Mouse (Mus musculus) MEL (cell line): ENCODE measurements around the gene Xpo1. TPM values are rescaled to one million over a fixed set of nuclear protein-coding genes. Genes with fewer than 3 reads are reported as not detected.

Experiments
- DNase-seq: peaks from one replicate; pipeline ENCODE4 v3.0.0; 2011; ENCODE audit warnings: low read depth, low spot score
- H3K27ac ChIP-seq: 2 replicates; pipeline ENCODE4 v1.5.1; 2012; ENCODE audit warnings: low read depth, mild to moderate bottlenecking, control low read depth, low read length, moderate library complexity; ENCODE audit not compliant: control insufficient read depth
- H3K27me3 ChIP-seq, 2 experiments: fragments of 150-350 bp in 1 of 2; sonication (generic) in 1 of 2; 2 replicates each; pipeline ENCODE4 v1.6.1; 2012; ENCODE audit warnings: low read length in 2 of 2, mild to moderate bottlenecking in 2 of 2, improper control_type of control experiment in 1 of 2, moderate library complexity in 1 of 2; ENCODE audit not compliant: insufficient read depth in 2 of 2, control insufficient read depth in 1 of 2
- H3K36me3 ChIP-seq, 2 experiments: 2 replicates each; pipeline ENCODE4 v1.6.1; 2012 to 2014; ENCODE audit warnings: low read length in 2 of 2, improper control_type of control experiment in 1 of 2, inconsistent platforms in 1 of 2, mild to moderate bottlenecking in 1 of 2; ENCODE audit not compliant: insufficient read depth in 2 of 2, control insufficient read depth in 1 of 2
- H3K4me1 ChIP-seq, 2 experiments: fragments of 150-350 bp in 1 of 2; sonication (generic) in 1 of 2; 2 replicates each; pipeline ENCODE4 v1.6.1; 2012; ENCODE audit warnings: low read length in 2 of 2, improper control_type of control experiment in 1 of 2, mild to moderate bottlenecking in 1 of 2; ENCODE audit not compliant: insufficient read depth in 2 of 2, control insufficient read depth in 1 of 2
- H3K4me3 ChIP-seq, 2 experiments: fragments of 150-350 bp in 1 of 2; sonication (generic) in 1 of 2; 2 replicates each; pipeline ENCODE4 v1.5.1; 2012; ENCODE audit warnings: low read depth in 2 of 2, low read length in 2 of 2, mild to moderate bottlenecking in 2 of 2, moderate library complexity in 2 of 2, control low read depth in 1 of 2, improper control_type of control experiment in 1 of 2; ENCODE audit not compliant: control insufficient read depth in 1 of 2, insufficient read depth in 1 of 2
- H3K79me2 ChIP-seq: 2 replicates; pipeline ENCODE4 v1.6.1; 2012; ENCODE audit warnings: mild to moderate bottlenecking, low read length, moderate library complexity; ENCODE audit not compliant: control insufficient read depth, poor library complexity, insufficient read depth
- H3K9ac ChIP-seq: 2 replicates; pipeline ENCODE4 v1.6.1; 2012; ENCODE audit warnings: low read depth, mild to moderate bottlenecking, control low read depth, low read length, moderate library complexity; ENCODE audit not compliant: control insufficient read depth, poor library complexity, severe bottlenecking
- H3K9me3 ChIP-seq: fragments of 150-350 bp; sonication (generic); replicated peaks from 2 replicates; pipeline ENCODE4 v1.6.1; 2012; ENCODE audit warnings: mild to moderate bottlenecking, low read length, improper control_type of control experiment, moderate library complexity; ENCODE audit not compliant: insufficient read depth
- CHD1 ChIP-seq: IDR thresholded peaks from 2 replicates; pipeline ENCODE4 v1.6.1; 2012; ENCODE audit warnings: low read depth, mild to moderate bottlenecking, inconsistent platforms, low read length, improper control_type of control experiment
- EP300 ChIP-seq, 2 experiments: IDR thresholded peaks; 2 replicates each; pipeline ENCODE4 v1.6.1; 2011; ENCODE audit warnings: improper control_type of control experiment in 2 of 2, low read length in 2 of 2, low read depth in 1 of 2, mild to moderate bottlenecking in 1 of 2
- ETS1 ChIP-seq: IDR thresholded peaks from 2 replicates; pipeline ENCODE4 v1.6.1; 2012; ENCODE audit warnings: low read depth, mild to moderate bottlenecking, inconsistent platforms, low read length, improper control_type of control experiment, moderate library complexity
- GABPA ChIP-seq: IDR thresholded peaks from 2 replicates; pipeline ENCODE4 v1.6.1; 2012; ENCODE audit warnings: low read depth, mild to moderate bottlenecking, inconsistent platforms, low read length, improper control_type of control experiment, moderate library complexity
- HCFC1 ChIP-seq: IDR thresholded peaks from 2 replicates; pipeline ENCODE4 v1.6.1; 2012; ENCODE audit warnings: low read depth, mild to moderate bottlenecking, inconsistent platforms, low read length, improper control_type of control experiment, moderate library complexity
- MAX ChIP-seq: IDR thresholded peaks from 2 replicates; pipeline ENCODE4 v1.6.1; 2011; ENCODE audit warnings: low read length, improper control_type of control experiment
- MEF2A ChIP-seq: IDR thresholded peaks from 2 replicates; pipeline ENCODE4 v1.6.1; 2014; ENCODE audit warnings: low read depth, mild to moderate bottlenecking, inconsistent platforms, low read length, improper control_type of control experiment; ENCODE audit not compliant: poor library complexity, insufficient replicate concordance, severe bottlenecking; ENCODE audit errors: extremely low read depth
- MXI1 ChIP-seq: IDR thresholded peaks from 2 replicates; pipeline ENCODE4 v1.6.1; 2011; ENCODE audit warnings: mild to moderate bottlenecking, low read depth, low read length, improper control_type of control experiment
- MYC ChIP-seq: IDR thresholded peaks from 2 replicates; pipeline ENCODE4 v1.6.1; 2011; ENCODE audit warnings: low read depth, mild to moderate bottlenecking, low read length, improper control_type of control experiment, moderate library complexity
- SIN3A ChIP-seq: IDR thresholded peaks from 2 replicates; pipeline ENCODE4 v1.6.1; 2012; ENCODE audit warnings: low read length, improper control_type of control experiment, inconsistent platforms
- UBTF ChIP-seq: IDR thresholded peaks from 2 replicates; pipeline ENCODE4 v1.6.1; 2012; ENCODE audit warnings: low read depth, mild to moderate bottlenecking, inconsistent platforms, low read length, improper control_type of control experiment, moderate library complexity, borderline replicate concordance; ENCODE audit not compliant: insufficient read depth
- polyA plus RNA-seq, 2 experiments: library from polyadenylated mRNA; stranded (reverse) in 1 of 2; unstranded in 1 of 2; fragments of >175 nt in 1 of 2; fragments of >200 nt in 1 of 2; gene quantifications; 2 replicates each; pipeline versions ENCODE4 v1.2.1 to v1.2.4; 2012; ENCODE audit warnings: low replicate concordance in 2 of 2, low read depth in 1 of 2; ENCODE audit not compliant: insufficient read length in 2 of 2, insufficient read depth in 1 of 2, missing spikeins in 1 of 2
- total RNA-seq: library from RNA; depleted of rRNA; stranded (reverse); fragments of 300-350 nt; gene quantifications from 2 replicates; pipeline ENCODE4 v1.2.3, GENCODE M21; 2012

Xpo1 gene
- total and polyA plus RNA-seq, 3 experiments, result 95.0 to 276 (median 119) TPM

GRCm38 (mm10) chr11:23306764-23307565 lies 51.1 kb downstream of the Xpo1 start, which contains the start of gene Usp34:
Usp34 (plus strand) TSS chr11:23306895.
- Histone ChIP-seq H3K9me3 (no peaks in the 10 kb centered on the region), H3K36me3 (peaks cover 3 to 28% of the 10 kb centered on the region in 2 experiments), H3K4me1 (peaks cover 3% of the 10 kb centered on the region in 2 experiments; a peak in 3 of 4 replicates), H3K79me2 (peaks cover 46% of the 10 kb centered on the region), H3K9ac (peak within 1 kb of the TSS; percentile 98), H3K4me3 (peak within 1 kb of the TSS; percentile 86 to 93), H3K27ac (peak within 1 kb of the TSS; percentile 98), H3K27me3 (no peaks in the 10 kb centered on the region)
- DNase-seq, result peak; percentile 77
- TF ChIP-seq UBTF (0 out of 2 replicates have a peak, but pooled peaks have one; percentile 6), GABPA (no peak), HCFC1 (peak; percentile 26; the same call in 1 of the 2 replicates), MEF2A (no peak), MAX (no peak), MYC (0 out of 2 replicates have a peak, but pooled peaks have one; percentile 43), MXI1 (peak; percentile 54; the same call in 1 of the 2 replicates), CHD1 (peak; percentile 83; the same call in 1 of the 2 replicates), SIN3A (peak; percentile 55; the same call in 1 of the 2 replicates)

- H3K27ac ChIP-seq, result peak overlapping the region; percentile 48
- H3K4me3 ChIP-seq, result peak overlapping the region; percentile 85 to 93
- peaks cover 3 to 33% of the 10 kb centered on the region in 2 experiments for H3K36me3 ChIP-seq
- no peaks in the 10 kb centered on the region for H3K9me3 ChIP-seq
- TF ChIP-seq ETS1, result no peak
- peak; percentile 40; the same call in 1 of the 2 replicates for TF ChIP-seq SIN3A
- 0 out of 2 replicates have a peak, but pooled peaks have one; percentile 5 for TF ChIP-seq UBTF
- 0 out of 4 replicates have a peak, but pooled peaks of 1 of the 2 experiments have one; percentile 23 for TF ChIP-seq EP300 (IDR thresholded peaks at IDR 0.05; ENCODE audit: low read depth in 1 of 2, low read length in 2 of 2)
- peak; percentile 58 for DNase-seq
- H3K4me1 ChIP-seq, result peaks cover 3% of the 10 kb centered on the region in 2 experiments; a peak in 3 of 4 replicates
- peaks cover 51% of the 10 kb centered on the region for H3K79me2 ChIP-seq
- H3K27me3 ChIP-seq, result no peaks in the 10 kb centered on the region
- H3K9ac ChIP-seq, result peak overlapping the region; percentile 85
These were observed 51.7 kb downstream of the Xpo1 start for GRCm38 (mm10) chr11:23307566-23307920.
